Mouse (Mus musculus): ENCODE data around the gene Bbs2. TPM values are rescaled to one million over a fixed set of nuclear protein-coding genes. Genes with fewer than 3 reads are reported as not detected.
"Not testable (repeated sequence)": the region's sequence is repeated elsewhere in the genome, so short reads cannot be mapped to it uniquely, and the experiment has no call there.

Gene Bbs2
- total RNA-seq (2021): 1 to 10 TPM; 2.5 to 4.6 TPM
- long read RNA-seq, experiment 1, partial matches to known transcripts: 0 of 1 reads
- long read RNA-seq, experiment 1, other reads (novel, unspliced or antisense): 0 of 1 reads
- long read RNA-seq, experiment 2, partial matches to known transcripts: 0 of 3 reads
- long read RNA-seq, experiment 2, other reads (novel, unspliced or antisense): 0 of 3 reads

GRCm38 (mm10) chr8:94098081-94098974 lies at the start of gene Bbs2:
TSS of gene Bbs2 (minus strand) at chr8:94098928.
- DNase-seq: peak; percentile 100
- intact Hi-C loops (cut with DNase I): loop anchor here (2.0 kb wide), 1 partner anchor 54 kb away; the partner anchor contains the start of gene Mt3
- H3K27ac ChIP-seq: peak within 1 kb of the TSS; percentile 92
- peak; percentile 55 for TF ChIP-seq CTCF (IDR thresholded peaks at IDR 0.05)
- peak within 1 kb of the TSS; percentile 79 for H3K4me3 ChIP-seq

GRCm38 (mm10) chr8:94148236-94148635 lies 49.5 kb upstream of the Bbs2 start:
- TF ChIP-seq CTCF (IDR thresholded peaks at IDR 0.05): no peak
- H3K27ac ChIP-seq: no peak overlapping the region
- DNase-seq: no peak
- H3K4me3 ChIP-seq: no peak overlapping the region
- intact Hi-C loops (cut with DNase I): no loop called here

- no peak overlapping the region for H3K4me3 ChIP-seq
- intact Hi-C loops (cut with DNase I): no loop called here
Observed at GRCm38 (mm10) chr8:94140266-94140795, 41.6 kb upstream of the Bbs2 start.

GRCm38 (mm10) chr8:94136933-94137332 lies 38.2 kb upstream of the Bbs2 start, which contains the start of gene Mt4:
TSS of gene Mt4 (plus strand) at chr8:94137197.
- no peak for DNase-seq
- no peak within 1 kb of the TSS for H3K4me3 ChIP-seq
- intact Hi-C loops (cut with DNase I): no loop called here
- TF ChIP-seq CTCF (IDR thresholded peaks at IDR 0.05): no peak
- no peak within 1 kb of the TSS for H3K27ac ChIP-seq

More at GRCm38 (mm10) chr8:94140266-94140795, 41.6 kb upstream of the Bbs2 start:
- no peak for TF ChIP-seq CTCF (IDR thresholded peaks at IDR 0.05)
- peak overlapping the region; percentile 64 for H3K27ac ChIP-seq
- DNase-seq: peak; percentile 71

- Histone ChIP-seq H3K4me3 (no peak overlapping the region), H3K27ac (no peak overlapping the region)
- no peak for TF ChIP-seq CTCF (IDR thresholded peaks at IDR 0.05)
- DNase-seq: no peak
- intact Hi-C loops (cut with DNase I): no loop called here
Observed at GRCm38 (mm10) chr8:94136192-94136591, 37.5 kb upstream of the Bbs2 start.

GRCm38 (mm10) chr8:94135556-94135955 lies 36.8 kb upstream of the Bbs2 start:
- DNase-seq: no peak
- TF ChIP-seq CTCF (IDR thresholded peaks at IDR 0.05): no peak
- Histone ChIP-seq H3K4me3 (no peak overlapping the region), H3K27ac (no peak overlapping the region)
- intact Hi-C loops (cut with DNase I): no loop called here

- H3K27ac ChIP-seq; DNase-seq; intact Hi-C loops (cut with DNase I); H3K4me3 ChIP-seq: not testable (repeated sequence)
Observed at GRCm38 (mm10) chr8:94134601-94135000, 35.9 kb upstream of the Bbs2 start.

- TF ChIP-seq CTCF (IDR thresholded peaks at IDR 0.05): no peak
- intact Hi-C loops (cut with DNase I): no loop called here
- Histone ChIP-seq H3K27ac (no peak overlapping the region), H3K4me3 (no peak overlapping the region)
- DNase-seq: no peak
Observed at GRCm38 (mm10) chr8:94132096-94132495, 33.4 kb upstream of the Bbs2 start.

GRCm38 (mm10) chr8:94130126-94130525 lies 31.4 kb upstream of the Bbs2 start:
- no peak for DNase-seq
- Histone ChIP-seq H3K4me3 (no peak overlapping the region), H3K27ac (no peak overlapping the region)
- TF ChIP-seq CTCF (IDR thresholded peaks at IDR 0.05): no peak
- intact Hi-C loops (cut with DNase I): no loop called here

- Histone ChIP-seq H3K27ac (no peak overlapping the region), H3K4me3 (no peak overlapping the region)
- DNase-seq: no peak
- intact Hi-C loops (cut with DNase I): no loop called here
- no peak for TF ChIP-seq CTCF (IDR thresholded peaks at IDR 0.05)
Observed at GRCm38 (mm10) chr8:94129133-94129789, 30.5 kb upstream of the Bbs2 start.

- no peak overlapping the region for H3K4me3 ChIP-seq
- no peak for DNase-seq
- H3K27ac ChIP-seq: no peak overlapping the region
- intact Hi-C loops (cut with DNase I): no loop called here
- no peak for TF ChIP-seq CTCF (IDR thresholded peaks at IDR 0.05)
Observed at GRCm38 (mm10) chr8:94127711-94128110, 29.0 kb upstream of the Bbs2 start.

GRCm38 (mm10) chr8:94122711-94123468 lies 24.2 kb upstream of the Bbs2 start:
- no peak for DNase-seq
- intact Hi-C loops (cut with DNase I): no loop called here
- no peak overlapping the region for H3K4me3 ChIP-seq
- no peak for TF ChIP-seq CTCF (IDR thresholded peaks at IDR 0.05)
- no peak overlapping the region for H3K27ac ChIP-seq
